Mouse (Mus musculus) CH12.LX (cell line): ENCODE measurements around the gene Borcs7. TPM values are rescaled to one million over a fixed set of nuclear protein-coding genes. Genes with fewer than 3 reads are reported as not detected.

Source experiments
- DNase-seq: peaks from one replicate; pipeline ENCODE4 v3.0.0-alpha.2; 2013; ENCODE audit errors: extremely low read depth
- H3K27ac ChIP-seq: 2 replicates; pipeline ENCODE4 v1.5.1; 2012; ENCODE audit warnings: low read depth, mild to moderate bottlenecking, control low read depth, moderate library complexity; ENCODE audit not compliant: insufficient read depth
- H3K27me3 ChIP-seq: replicated peaks from 2 replicates; pipeline ENCODE3; 2012; ENCODE audit warnings: inconsistent platforms
- H3K36me3 ChIP-seq, 2 experiments: replicated peaks in 1 of 2; 2 replicates each; pipeline versions ENCODE3 to v1.6.1; 2012; ENCODE audit warnings: inconsistent platforms in 1 of 2, low read length in 1 of 2, mild to moderate bottlenecking in 1 of 2, mixed read lengths in 1 of 2, moderate library complexity in 1 of 2; ENCODE audit not compliant: control insufficient read depth in 1 of 2, insufficient read depth in 1 of 2
- H3K4me1 ChIP-seq, 2 experiments: 2 replicates each; pipeline ENCODE4 v1.6.1; 2012; ENCODE audit warnings: inconsistent platforms in 1 of 2, moderate library complexity in 1 of 2; ENCODE audit not compliant: insufficient read depth in 2 of 2, control insufficient read depth in 1 of 2
- H3K4me2 ChIP-seq: 2 replicates; pipeline ENCODE4 v1.6.1; 2012; ENCODE audit warnings: low read depth, mild to moderate bottlenecking, control low read depth; ENCODE audit not compliant: poor library complexity, insufficient read depth, severe bottlenecking
- H3K4me3 ChIP-seq, 3 experiments: fragments of 150-350 bp in 1 of 3; sonication (generic) in 1 of 3; replicated peaks in 1 of 3; 2 replicates each; pipeline versions ENCODE3 to v1.5.1; 2011 to 2012; ENCODE audit warnings: low read depth in 2 of 3, low read length in 2 of 3, mild to moderate bottlenecking in 2 of 3, moderate library complexity in 2 of 3, control low read depth in 1 of 3, improper control_type of control experiment in 1 of 3, inconsistent platforms in 1 of 3, mixed read lengths in 1 of 3; ENCODE audit not compliant: poor library complexity in 1 of 3
- H3K79me2 ChIP-seq: replicated peaks from 2 replicates; pipeline ENCODE4 v1.6.1; 2012; ENCODE audit warnings: mild to moderate bottlenecking, moderate library complexity; ENCODE audit not compliant: control insufficient read depth, poor library complexity, insufficient read depth, severe bottlenecking; ENCODE audit errors: extremely low read depth
- H3K9ac ChIP-seq: 2 replicates; pipeline ENCODE4 v1.6.1; 2012; ENCODE audit warnings: low read depth, mild to moderate bottlenecking, control low read depth, moderate library complexity; ENCODE audit not compliant: insufficient read depth
- H3K9me3 ChIP-seq: replicated peaks from 2 replicates; pipeline ENCODE3; 2012; ENCODE audit warnings: low read length, inconsistent platforms, mixed read lengths
- BHLHE40 ChIP-seq: IDR thresholded peaks from 2 replicates; pipeline ENCODE4 v1.6.1; 2011; ENCODE audit warnings: mild to moderate bottlenecking, low read depth, low read length, improper control_type of control experiment
- CHD1 ChIP-seq: IDR thresholded peaks from 2 replicates; pipeline ENCODE4 v1.6.1; 2012; ENCODE audit warnings: low read depth, low read length, improper control_type of control experiment, inconsistent platforms
- CHD2 ChIP-seq: IDR thresholded peaks from 2 replicates; pipeline ENCODE4 v1.6.1; 2011; ENCODE audit warnings: low read length, improper control_type of control experiment
- CTCF ChIP-seq, 2 experiments: IDR thresholded peaks in 1 of 2; conservative IDR thresholded peaks in 1 of 2; 2 replicates each; pipeline ENCODE4 v1.5.1; 2011 to 2012; ENCODE audit warnings: low read depth in 2 of 2, low read length in 2 of 2, improper control_type of control experiment in 1 of 2, inconsistent platforms in 1 of 2, mild to moderate bottlenecking in 1 of 2, moderate library complexity in 1 of 2
- E2F4 ChIP-seq: IDR thresholded peaks from 2 replicates; pipeline ENCODE4 v1.6.1; 2011; ENCODE audit warnings: low read depth, low read length, improper control_type of control experiment; ENCODE audit not compliant: insufficient replicate concordance
- ELF1 ChIP-seq: IDR thresholded peaks from 2 replicates; pipeline ENCODE4 v1.6.1; 2014; ENCODE audit warnings: low read depth, mild to moderate bottlenecking, inconsistent platforms, low read length, improper control_type of control experiment
- EP300 ChIP-seq: IDR thresholded peaks from 2 replicates; pipeline ENCODE4 v1.6.1; 2011; ENCODE audit warnings: low read length, improper control_type of control experiment
- ETS1 ChIP-seq: conservative IDR thresholded peaks from 2 replicates; pipeline ENCODE4 v1.6.1; 2012; ENCODE audit warnings: low read depth, mild to moderate bottlenecking, inconsistent platforms, low read length, improper control_type of control experiment, moderate library complexity
- GABPA ChIP-seq: IDR thresholded peaks from 2 replicates; pipeline ENCODE4 v1.6.1; 2012; ENCODE audit warnings: low read depth, low read length, improper control_type of control experiment, inconsistent platforms; ENCODE audit not compliant: insufficient replicate concordance
- HCFC1 ChIP-seq: IDR thresholded peaks from 2 replicates; pipeline ENCODE4 v1.6.1; 2012; ENCODE audit warnings: low read depth, mild to moderate bottlenecking, inconsistent platforms, low read length, improper control_type of control experiment
- IRF4 ChIP-seq: IDR thresholded peaks from 2 replicates; pipeline ENCODE4 v1.6.1; 2014; ENCODE audit warnings: low read depth, mild to moderate bottlenecking, inconsistent platforms, low read length, improper control_type of control experiment
- JUN ChIP-seq: IDR thresholded peaks from 2 replicates; pipeline ENCODE4 v1.6.1; 2011; ENCODE audit warnings: low read depth, mild to moderate bottlenecking, low read length, improper control_type of control experiment, moderate library complexity; ENCODE audit not compliant: insufficient read depth
- JUND ChIP-seq: conservative IDR thresholded peaks from 2 replicates; pipeline ENCODE4 v1.6.1; 2011; ENCODE audit warnings: low read depth, low read length, improper control_type of control experiment
- KAT2A ChIP-seq: IDR thresholded peaks from 2 replicates; pipeline ENCODE4 v1.6.1; 2012; ENCODE audit warnings: low read length, improper control_type of control experiment, inconsistent platforms; ENCODE audit not compliant: insufficient replicate concordance
- MAFK ChIP-seq: IDR thresholded peaks from 2 replicates; pipeline ENCODE4 v1.6.1; 2011; ENCODE audit warnings: low read length, improper control_type of control experiment; ENCODE audit not compliant: insufficient replicate concordance
- MAX ChIP-seq: IDR thresholded peaks from 2 replicates; pipeline ENCODE4 v1.6.1; 2011; ENCODE audit warnings: low read length, improper control_type of control experiment
- MAZ ChIP-seq: IDR thresholded peaks from 2 replicates; pipeline ENCODE4 v1.6.1; 2012; ENCODE audit warnings: low read depth, mild to moderate bottlenecking, inconsistent platforms, low read length, improper control_type of control experiment, moderate library complexity
- MEF2A ChIP-seq: IDR thresholded peaks from 2 replicates; pipeline ENCODE4 v1.6.1; 2014; ENCODE audit warnings: low read depth, mild to moderate bottlenecking, inconsistent platforms, low read length, improper control_type of control experiment, borderline replicate concordance
- MXI1 ChIP-seq: IDR thresholded peaks from 2 replicates; pipeline ENCODE4 v1.6.1; 2011; ENCODE audit warnings: mild to moderate bottlenecking, low read depth, low read length, improper control_type of control experiment
- MYC ChIP-seq: IDR thresholded peaks from 2 replicates; pipeline ENCODE4 v1.6.1; 2011; ENCODE audit warnings: low read depth, mild to moderate bottlenecking, improper control_type of control experiment, low read length
- NELFE ChIP-seq: IDR thresholded peaks from 2 replicates; pipeline ENCODE4 v1.6.1; 2011; ENCODE audit warnings: low read depth, low read length, improper control_type of control experiment
- NRF1 ChIP-seq: IDR thresholded peaks from 2 replicates; pipeline ENCODE4 v1.6.1; 2014; ENCODE audit warnings: low read depth, mild to moderate bottlenecking, inconsistent platforms, low read length, improper control_type of control experiment, moderate library complexity
- PAX5 ChIP-seq: IDR thresholded peaks from 2 replicates; pipeline ENCODE4 v1.6.1; 2012; ENCODE audit warnings: low read length, inconsistent platforms, mixed read lengths
- POLR2A ChIP-seq: IDR thresholded peaks from 2 replicates; pipeline ENCODE4 v1.6.1; 2011; ENCODE audit warnings: low read depth, mild to moderate bottlenecking, improper control_type of control experiment, low read length
- POLR2AphosphoS2 ChIP-seq: IDR thresholded peaks from 2 replicates; pipeline ENCODE4 v1.6.1; 2011; ENCODE audit warnings: low read depth, low read length, improper control_type of control experiment
- RAD21 ChIP-seq: IDR thresholded peaks from 2 replicates; pipeline ENCODE4 v1.6.1; 2011; ENCODE audit warnings: low read depth, mild to moderate bottlenecking, low read length, improper control_type of control experiment, moderate library complexity
- RCOR1 ChIP-seq: conservative IDR thresholded peaks from 2 replicates; pipeline ENCODE4 v1.6.1; 2012; ENCODE audit warnings: low read depth, mild to moderate bottlenecking, inconsistent platforms, low read length, improper control_type of control experiment
- SIN3A ChIP-seq: IDR thresholded peaks from 2 replicates; pipeline ENCODE4 v1.6.1; 2012; ENCODE audit warnings: low read length, improper control_type of control experiment, inconsistent platforms
- SMC3 ChIP-seq: IDR thresholded peaks from 2 replicates; pipeline ENCODE4 v1.6.1; 2011; ENCODE audit warnings: low read depth, low read length, improper control_type of control experiment
- TBP ChIP-seq: conservative IDR thresholded peaks from 2 replicates; pipeline ENCODE4 v1.6.1; 2011; ENCODE audit warnings: low read depth, low read length, improper control_type of control experiment
- TCF12 ChIP-seq: IDR thresholded peaks from 2 replicates; pipeline ENCODE4 v1.6.1; 2014; ENCODE audit warnings: low read depth, mild to moderate bottlenecking, inconsistent platforms, low read length, improper control_type of control experiment
- UBTF ChIP-seq: IDR thresholded peaks from 2 replicates; pipeline ENCODE4 v1.6.1; 2012; ENCODE audit warnings: low read depth, mild to moderate bottlenecking, inconsistent platforms, low read length, improper control_type of control experiment, moderate library complexity
- USF1 ChIP-seq: IDR thresholded peaks from 2 replicates; pipeline ENCODE4 v1.6.1; 2014; ENCODE audit warnings: low read depth, mild to moderate bottlenecking, inconsistent platforms, low read length, improper control_type of control experiment
- USF2 ChIP-seq: conservative IDR thresholded peaks from 2 replicates; pipeline ENCODE4 v1.6.1; 2011; ENCODE audit warnings: low read depth, low read length, improper control_type of control experiment
- ZC3H11A ChIP-seq: IDR thresholded peaks from 2 replicates; pipeline ENCODE4 v1.6.1; 2012; ENCODE audit warnings: low read depth, mild to moderate bottlenecking, inconsistent platforms, low read length, improper control_type of control experiment
- ZKSCAN1 ChIP-seq: IDR thresholded peaks from 2 replicates; pipeline ENCODE4 v1.6.1; 2012; ENCODE audit warnings: low read depth, inconsistent platforms, low read length, improper control_type of control experiment, borderline replicate concordance
- ZMIZ1 ChIP-seq: IDR thresholded peaks from 2 replicates; pipeline ENCODE4 v1.6.1; 2012; ENCODE audit warnings: low read depth, mild to moderate bottlenecking, inconsistent platforms, low read length, improper control_type of control experiment
- ZNF384 ChIP-seq: IDR thresholded peaks from 2 replicates; pipeline ENCODE4 v1.6.1; 2012; ENCODE audit warnings: low read depth, low read length, improper control_type of control experiment, inconsistent platforms
- dilution Hi-C: fragments of 300-500 bp; cut with MboI; formaldehyde crosslinking; loops from 2 replicates; pipeline ENCODE4 v1.14.3; 2020; ENCODE audit warnings: low sequenced_read_pairs; ENCODE audit not compliant: extremely low pct_unique_long_range_greater_than_20kb, extremely low pct_ligation_motif_present
- in situ Hi-C: fragments of 300-500 bp; cut with MboI; formaldehyde crosslinking; loops from 3 replicates; pipeline ENCODE4 v1.14.3; 2019; ENCODE audit warnings: low sequenced_read_pairs, low pct_ligation_motif_present, low pct_unique_long_range_greater_than_20kb, mixed read lengths
- polyA plus RNA-seq: library from polyadenylated mRNA; unstranded; fragments of >175 nt; gene quantifications from 2 replicates; pipeline ENCODE4 v1.2.1, GENCODE M21; 2012; ENCODE audit warnings: low read depth; ENCODE audit not compliant: insufficient read length
- total RNA-seq, 2 experiments: library from RNA; depleted of rRNA; stranded (reverse); fragments of 300-350 nt in 1 of 2; fragments of >200 nt in 1 of 2; gene quantifications; 2 replicates each; pipeline ENCODE4 v1.2.3; 2012 to 2014

The Borcs7 gene
- 6.0 and 6.6 TPM in 2 replicates for total RNA-seq (2012; rRNA removed)
- 7.0 and 7.6 TPM in 2 replicates for total RNA-seq (2014; rRNA removed)
- polyA plus RNA-seq: 12.5 and 14.5 TPM in 2 replicates

DNA sequence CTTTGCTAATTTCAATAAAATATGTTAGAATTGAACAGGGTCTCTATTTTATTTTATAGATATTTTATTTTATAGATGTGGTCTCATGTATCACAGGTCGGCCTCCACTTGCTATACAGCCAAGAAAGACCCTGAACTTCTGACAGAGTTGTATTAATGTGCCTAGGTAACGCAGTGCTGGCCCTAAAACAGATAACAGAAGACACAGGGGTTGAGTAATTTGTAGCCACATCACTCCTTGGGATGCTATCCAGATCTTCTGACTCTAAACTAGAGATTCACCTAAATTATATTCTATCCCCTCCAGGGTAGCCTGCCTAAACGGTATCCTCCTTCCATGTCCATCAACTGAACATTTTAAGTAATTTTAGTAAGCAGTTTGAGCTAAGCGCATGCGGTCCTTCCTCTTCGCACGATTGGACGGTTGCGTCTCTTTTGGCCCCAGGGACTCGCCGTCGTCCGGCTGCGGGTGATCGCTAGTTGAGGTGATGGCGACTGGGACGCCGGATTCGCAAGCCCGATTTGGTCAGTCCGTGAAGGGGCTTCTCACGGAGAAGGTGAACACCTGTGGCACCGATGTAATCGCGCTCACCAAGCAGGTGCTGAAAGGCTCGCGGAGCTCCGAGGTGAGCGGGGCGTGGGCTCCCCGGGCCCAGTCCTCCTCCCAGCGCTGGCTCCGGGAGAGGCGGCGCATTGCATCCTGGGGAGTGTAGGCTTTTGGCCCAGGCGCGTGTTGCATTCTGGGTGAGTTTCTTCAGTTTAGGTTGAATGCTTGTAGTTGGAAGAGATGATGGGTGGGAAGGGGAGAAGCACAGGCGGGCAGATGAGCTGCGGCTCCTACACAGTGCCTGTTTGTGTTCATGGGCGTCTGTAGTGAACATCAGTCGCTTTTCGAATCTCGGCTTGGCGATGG, at the start of gene Borcs7:
TSS of gene Borcs7 (plus strand) at position 447 of the 913 bp plus-strand sequence.
- dilution Hi-C loops (no loop called here), in situ Hi-C loops (no loop called here)
- H3K27me3 ChIP-seq: no peaks in the 10 kb centered on the region
- H3K9ac ChIP-seq: peak within 1 kb of the TSS; percentile 77
- peak within 1 kb of the TSS; percentile 55; the same call in 1 of the 2 replicates for H3K27ac ChIP-seq
- H3K4me3 ChIP-seq: peak within 1 kb of the TSS; percentile 65 to 73 (median 72)
- H3K9me3 ChIP-seq: no peaks in the 10 kb centered on the region
- H3K79me2 ChIP-seq: no peaks in the 10 kb centered on the region
- peaks cover 2 to 21% of the 10 kb centered on the region in 2 experiments; a peak in 2 of 4 replicates for H3K4me1 ChIP-seq
- H3K36me3 ChIP-seq: peaks cover 0 to 22% of the 10 kb centered on the region in 2 experiments
- peak; percentile 86 for DNase-seq
- TF ChIP-seq POLR2A: peak; percentile 92
- TF ChIP-seq RCOR1: no peak
- TF ChIP-seq TBP: peak; percentile 65; the same call in 1 of the 2 replicates
- TF ChIP-seq RAD21: no peak
- peak; percentile 18; the same call in 1 of the 2 replicates for TF ChIP-seq BHLHE40
- TF ChIP-seq JUND: no peak
- peak; percentile 88 for TF ChIP-seq HCFC1
- TF ChIP-seq USF1: no peak
- TF ChIP-seq CHD1: no peak
- TF ChIP-seq UBTF: no peak; the same call in 1 of the 2 replicates
- TF ChIP-seq ZMIZ1: peak; percentile 84
- TF ChIP-seq MAX: peak; percentile 82
- no peak for TF ChIP-seq MAZ
- TF ChIP-seq SIN3A: peak; percentile 48
- peak; percentile 76 for TF ChIP-seq MYC
- no peak for TF ChIP-seq SMC3
- peak; percentile 73 for TF ChIP-seq NRF1
- no peak for TF ChIP-seq CTCF (conservative IDR thresholded peaks at IDR 0.05 in 1 of 2, IDR thresholded peaks at IDR 0.05 in 1 of 2; ENCODE audit: low read depth in 2 of 2, low read length in 2 of 2)
- TF ChIP-seq PAX5: no peak
- no peak for TF ChIP-seq CHD2
- TF ChIP-seq ZNF384: no peak
- TF ChIP-seq NELFE: peak; percentile 88
- TF ChIP-seq E2F4: no peak
- peak; percentile 82; the same call in 1 of the 2 replicates for TF ChIP-seq KAT2A
- no peak for TF ChIP-seq USF2
- peak; percentile 81 for TF ChIP-seq TCF12
- peak; percentile 43; the same call in 1 of the 2 replicates for TF ChIP-seq MEF2A
- peak; percentile 76; the same call in 1 of the 2 replicates for TF ChIP-seq MXI1
- no peak for TF ChIP-seq ZC3H11A
- no peak for TF ChIP-seq EP300
- TF ChIP-seq GABPA: no peak
- TF ChIP-seq ETS1: no peak
- no peak for TF ChIP-seq MAFK
- peak; percentile 85 for TF ChIP-seq ELF1
- no peak for TF ChIP-seq JUN
- TF ChIP-seq ZKSCAN1: no peak
- TF ChIP-seq POLR2AphosphoS2: peak; percentile 90
- peak; percentile 62; the same call in 1 of the 2 replicates for TF ChIP-seq IRF4
- H3K4me2 ChIP-seq: peak within 1 kb of the TSS; percentile 94
